Mouse (Mus musculus) ES-Bruce4 (cell line): ENCODE data around the gene Kiss1.

Source experiments
- CTCF ChIP-seq: IDR thresholded peaks from one replicate; pipeline ENCODE4 v1.8.1; 2011; ENCODE audit warnings: low read depth, low read length
- POLR2A ChIP-seq: IDR thresholded peaks from one replicate; pipeline ENCODE4 v1.8.1; 2011; ENCODE audit warnings: low read length; ENCODE audit not compliant: insufficient read depth

GRCm38 (mm10) chr1:133355469-133355868 lies 33.8 kb downstream of the Kiss1 start:
- TF ChIP-seq CTCF: no peak
- no peak for TF ChIP-seq POLR2A
